Mouse (Mus musculus): ENCODE results near the gene Supt5. TPM values are rescaled to one million over a fixed set of nuclear protein-coding genes. Genes with fewer than 3 reads are reported as not detected.

The Supt5 gene
- polyA plus RNA-seq, 1 experiment from 2014 or later: 31.5 TPM

DNA sequence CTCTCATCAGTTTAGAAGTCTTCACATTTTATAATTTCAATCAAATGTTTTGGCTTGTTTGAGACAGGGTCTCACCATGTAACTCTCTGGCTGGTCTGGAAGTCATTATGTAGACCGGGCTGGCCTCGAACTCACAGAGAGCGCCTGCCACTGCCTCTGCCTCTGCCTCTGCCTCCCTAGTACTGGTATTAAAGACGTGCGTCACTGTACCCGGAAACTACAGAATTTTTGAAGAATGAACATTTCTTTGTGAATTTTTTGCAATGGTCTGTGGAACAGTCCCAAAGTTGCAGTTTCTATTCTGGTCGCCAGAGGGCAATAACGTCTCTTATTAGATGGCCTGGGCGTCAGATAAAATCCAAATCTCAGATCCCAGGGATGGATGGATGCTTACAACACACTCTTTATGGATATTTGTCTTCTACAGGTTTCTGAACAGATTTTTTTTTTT lies 34.6 kb upstream of the Supt5 start:
- ATAC-seq (ENCODE audit: low FRiP score, low TSS enrichment) (peak; percentile 2), DNase-seq (ENCODE audit: low spot score) (peak; percentile 82)
- H3K36me3 ChIP-seq (ENCODE audit: control insufficient read depth, insufficient read depth, low read length): peaks cover 6% of the 10 kb centered on the region; the same call in 1 of the 2 replicates
- 1% methylated on average over 9 of the region's 9 CpGs for WGBS
- no peaks in the 10 kb centered on the region for H3K4me1 ChIP-seq (replicated peaks; ENCODE audit: control insufficient read depth, insufficient read depth)
- peak overlapping the region; percentile 82 for H3K4me3 ChIP-seq (ENCODE audit: low read depth, low read length)
- H3K9me3 ChIP-seq (ENCODE audit: control insufficient read depth, low read length): no peaks in the 10 kb centered on the region
- TF ChIP-seq CTCF (IDR thresholded peaks at IDR 0.05; ENCODE audit: low read depth): peak; percentile 88
- TF ChIP-seq EP300 (optimal IDR thresholded peaks at IDR 0.05): peak; percentile 92
- H3K4me2 ChIP-seq (replicated peaks; ENCODE audit: low read depth): peak overlapping the region; percentile 32; the same call in 1 of the 2 replicates
- H3K9ac ChIP-seq (ENCODE audit: low read length): no peak overlapping the region
- H3K27me3 ChIP-seq (ENCODE audit: control insufficient read depth, insufficient read depth, low read length): no peaks in the 10 kb centered on the region
- H3K27ac ChIP-seq (replicated peaks): peak overlapping the region; percentile 78

DNA sequence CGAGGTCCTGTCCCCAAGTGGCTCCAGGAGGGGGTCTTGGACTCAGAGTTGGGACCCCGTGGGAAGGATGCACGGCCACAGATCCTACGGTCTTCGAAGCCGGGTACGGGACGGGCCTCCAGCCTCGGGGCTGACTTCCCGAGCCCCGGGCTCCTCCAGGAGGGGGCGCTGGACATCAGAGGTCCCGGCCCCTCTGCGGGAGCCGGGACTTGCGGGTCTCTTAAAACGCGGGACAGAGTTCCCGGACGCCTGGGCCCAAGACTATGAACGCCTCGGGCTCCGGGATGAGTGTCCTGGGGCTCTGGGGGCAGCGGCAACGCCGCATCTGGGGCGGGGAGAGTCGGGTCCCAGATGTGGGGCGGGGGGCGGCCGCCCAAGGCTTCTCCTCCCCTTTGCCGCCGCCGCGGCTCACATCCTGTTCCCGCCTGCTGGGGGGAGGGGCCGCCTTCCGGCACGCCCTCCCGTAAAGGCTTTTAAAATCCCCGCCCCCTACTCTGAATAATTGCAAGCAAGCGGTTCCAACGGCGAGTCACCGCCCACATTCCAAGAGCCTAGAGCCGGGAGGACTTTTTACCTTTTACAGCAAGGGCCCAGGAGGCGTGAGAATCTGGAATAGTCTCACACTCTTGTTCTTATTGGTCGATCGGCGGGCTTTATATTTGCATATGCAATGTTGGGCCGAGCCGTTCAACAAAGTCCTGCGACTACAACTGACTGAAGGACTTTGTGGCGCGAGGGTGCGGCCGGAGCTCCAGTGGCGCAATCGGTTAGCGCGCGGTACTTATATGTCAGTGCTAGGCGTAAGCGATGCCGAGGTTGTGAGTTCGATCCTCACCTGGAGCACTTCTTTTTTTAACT lies 33.9 kb upstream of the Supt5 start, which contains the start of gene Plekhg2:
Plekhg2 (minus strand) TSS at position 349 of the 858 bp plus-strand sequence.
- Histone ChIP-seq H3K27me3 (ENCODE audit: control insufficient read depth, insufficient read depth, low read length) (no peaks in the 10 kb centered on the region), H3K4me2 (replicated peaks; ENCODE audit: low read depth) (peak within 1 kb of the TSS; percentile 92), H3K9me3 (ENCODE audit: control insufficient read depth, low read length) (no peaks in the 10 kb centered on the region), H3K4me3 (ENCODE audit: low read depth, low read length) (peak within 1 kb of the TSS; percentile 82), H3K36me3 (ENCODE audit: control insufficient read depth, insufficient read depth, low read length) (peaks cover 4% of the 10 kb centered on the region; the same call in 1 of the 2 replicates), H3K27ac (replicated peaks) (peak within 1 kb of the TSS; percentile 93), H3K4me1 (replicated peaks; ENCODE audit: control insufficient read depth, insufficient read depth) (no peaks in the 10 kb centered on the region), H3K9ac (ENCODE audit: low read length) (peak within 1 kb of the TSS; percentile 94)
- under 1% methylated on average over 59 of the region's 66 CpGs for WGBS
- TF ChIP-seq CTCF (IDR thresholded peaks at IDR 0.05; ENCODE audit: low read depth) (peak; percentile 75), EP300 (optimal IDR thresholded peaks at IDR 0.05) (no peak)
- peak; percentile 98 for DNase-seq (ENCODE audit: low spot score)
- peak; percentile 89 for ATAC-seq (ENCODE audit: low FRiP score, low TSS enrichment)

DNA sequence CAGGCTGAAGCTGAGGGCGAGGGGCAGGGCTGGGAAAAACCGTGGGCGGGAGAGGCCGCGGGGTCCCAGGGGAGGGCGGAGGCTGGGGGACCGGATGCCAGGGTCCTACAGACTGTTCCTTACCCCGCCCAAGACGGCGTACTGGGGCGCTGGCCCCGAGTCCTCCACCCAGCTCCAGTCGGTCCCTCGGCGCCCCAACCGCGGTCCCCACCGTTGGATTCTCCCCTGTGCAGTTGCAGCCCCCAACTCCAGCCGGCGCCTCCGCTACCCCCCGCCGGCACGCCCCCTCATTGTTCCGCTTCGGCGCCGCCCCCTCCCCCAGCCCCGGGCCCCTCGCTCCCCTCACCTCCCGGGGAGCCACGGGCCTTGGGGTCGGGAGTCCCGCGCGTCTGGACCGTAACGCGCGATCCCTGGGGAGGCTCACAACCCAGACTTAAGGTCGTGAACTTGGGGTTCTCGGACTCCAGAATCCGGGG lies 33.0 kb upstream of the Supt5 start:
- ATAC-seq (ENCODE audit: low FRiP score, low TSS enrichment) (no peak), DNase-seq (ENCODE audit: low spot score) (peak; percentile 63)
- Histone ChIP-seq H3K4me1 (replicated peaks; ENCODE audit: control insufficient read depth, insufficient read depth) (no peaks in the 10 kb centered on the region), H3K4me3 (ENCODE audit: low read depth, low read length) (peak overlapping the region; percentile 82), H3K36me3 (ENCODE audit: control insufficient read depth, insufficient read depth, low read length) (peaks cover 4% of the 10 kb centered on the region; the same call in 1 of the 2 replicates), H3K27ac (replicated peaks) (peak overlapping the region; percentile 93), H3K9ac (ENCODE audit: low read length) (peak overlapping the region; percentile 94), H3K4me2 (replicated peaks; ENCODE audit: low read depth) (peak overlapping the region; percentile 92), H3K9me3 (ENCODE audit: control insufficient read depth, low read length) (no peaks in the 10 kb centered on the region), H3K27me3 (ENCODE audit: control insufficient read depth, insufficient read depth, low read length) (no peaks in the 10 kb centered on the region)
- 1% methylated on average over 32 of the region's 43 CpGs for WGBS
- TF ChIP-seq CTCF (IDR thresholded peaks at IDR 0.05; ENCODE audit: low read depth) (no peak), EP300 (optimal IDR thresholded peaks at IDR 0.05) (no peak)

DNA sequence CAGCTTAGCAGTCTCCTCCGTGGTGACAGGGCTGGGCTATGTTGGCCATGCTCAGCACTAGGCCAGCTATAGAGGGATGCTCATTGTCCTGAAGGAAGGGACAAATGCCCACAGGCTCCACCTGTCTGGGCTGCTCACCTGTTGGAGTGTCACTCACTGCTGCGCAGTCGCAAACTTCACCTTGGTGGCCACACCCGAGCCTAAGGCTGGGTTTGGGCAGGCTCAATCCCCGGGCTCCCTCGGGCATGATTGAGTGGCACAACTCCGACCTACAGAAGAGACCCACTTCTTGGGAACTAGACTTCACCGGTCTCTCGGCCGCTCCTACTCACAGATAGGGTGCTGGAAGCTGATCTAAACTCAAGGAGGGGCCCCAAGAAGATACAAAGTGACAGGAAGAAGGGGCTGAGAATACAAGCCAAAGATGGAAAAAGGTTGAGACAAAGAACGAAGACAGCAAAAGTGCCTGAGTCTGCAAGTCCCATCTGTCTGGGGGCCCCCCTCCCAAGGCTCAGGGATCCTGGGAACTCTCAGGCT lies 32.5 kb upstream of the Supt5 start:
- no peaks in the 10 kb centered on the region for H3K9me3 ChIP-seq (ENCODE audit: control insufficient read depth, low read length)
- ATAC-seq (ENCODE audit: low FRiP score, low TSS enrichment) (no peak), DNase-seq (ENCODE audit: low spot score) (peak; percentile 77)

DNA sequence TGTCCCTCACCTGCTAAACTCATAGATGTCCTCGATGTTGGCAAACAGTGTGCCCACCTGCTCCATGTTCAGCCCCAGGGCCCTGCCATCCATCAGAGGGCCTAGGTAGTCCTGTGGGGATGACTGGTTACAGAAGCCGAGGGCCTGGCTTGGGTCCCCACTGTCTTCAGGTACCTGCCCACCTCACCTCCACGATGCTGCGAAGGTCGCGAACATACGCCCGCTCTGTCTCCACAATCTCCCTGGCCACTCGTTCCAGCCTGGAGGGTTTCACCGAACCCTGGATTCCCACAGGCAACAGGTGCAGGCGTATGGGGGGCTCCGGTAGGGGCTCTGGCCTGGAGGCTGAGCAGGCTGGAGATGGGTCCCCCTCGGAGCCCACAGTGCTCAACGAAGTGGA lies 31.5 kb upstream of the Supt5 start:
- Histone ChIP-seq H3K9me3 (ENCODE audit: control insufficient read depth, low read length) (no peaks in the 10 kb centered on the region), H3K4me3 (ENCODE audit: low read depth, low read length) (peak overlapping the region; percentile 82), H3K36me3 (ENCODE audit: control insufficient read depth, insufficient read depth, low read length) (peaks cover 6% of the 10 kb centered on the region; the same call in 1 of the 2 replicates), H3K27ac (replicated peaks) (no peak overlapping the region), H3K4me1 (replicated peaks; ENCODE audit: control insufficient read depth, insufficient read depth) (no peaks in the 10 kb centered on the region), H3K9ac (ENCODE audit: low read length) (peak overlapping the region; percentile 94; the same call in 1 of the 2 replicates), H3K27me3 (ENCODE audit: control insufficient read depth, insufficient read depth, low read length) (no peaks in the 10 kb centered on the region), H3K4me2 (replicated peaks; ENCODE audit: low read depth) (peak overlapping the region; percentile 92)
- TF ChIP-seq EP300 (optimal IDR thresholded peaks at IDR 0.05) (no peak), CTCF (IDR thresholded peaks at IDR 0.05; ENCODE audit: low read depth) (no peak)
- ATAC-seq (ENCODE audit: low FRiP score, low TSS enrichment) (no peak), DNase-seq (ENCODE audit: low spot score) (no peak)
- 90% methylated on average over 14 of the region's 14 CpGs for WGBS

More for the DNA sequence above, 32.5 kb upstream of the Supt5 start:
- no peaks in the 10 kb centered on the region for H3K27me3 ChIP-seq (ENCODE audit: control insufficient read depth, insufficient read depth, low read length)
- peak overlapping the region; percentile 93 for H3K27ac ChIP-seq (replicated peaks)
- H3K4me1 ChIP-seq (replicated peaks; ENCODE audit: control insufficient read depth, insufficient read depth): no peaks in the 10 kb centered on the region
- H3K4me3 ChIP-seq (ENCODE audit: low read depth, low read length): peak overlapping the region; percentile 82
- H3K36me3 ChIP-seq (ENCODE audit: control insufficient read depth, insufficient read depth, low read length): peaks cover 4% of the 10 kb centered on the region; the same call in 1 of the 2 replicates
- 5% methylated on average over 11 of the region's 11 CpGs for WGBS
- peak overlapping the region; percentile 92 for H3K4me2 ChIP-seq (replicated peaks; ENCODE audit: low read depth)
- peak overlapping the region; percentile 94 for H3K9ac ChIP-seq (ENCODE audit: low read length)
- no peak for TF ChIP-seq CTCF (IDR thresholded peaks at IDR 0.05; ENCODE audit: low read depth)
- no peak for TF ChIP-seq EP300 (optimal IDR thresholded peaks at IDR 0.05)

Data from stomach, postnatal 0 days (tissue).